Mouse (Mus musculus): ENCODE data around the gene Col8a2.

Col8a2 gene

DNA sequence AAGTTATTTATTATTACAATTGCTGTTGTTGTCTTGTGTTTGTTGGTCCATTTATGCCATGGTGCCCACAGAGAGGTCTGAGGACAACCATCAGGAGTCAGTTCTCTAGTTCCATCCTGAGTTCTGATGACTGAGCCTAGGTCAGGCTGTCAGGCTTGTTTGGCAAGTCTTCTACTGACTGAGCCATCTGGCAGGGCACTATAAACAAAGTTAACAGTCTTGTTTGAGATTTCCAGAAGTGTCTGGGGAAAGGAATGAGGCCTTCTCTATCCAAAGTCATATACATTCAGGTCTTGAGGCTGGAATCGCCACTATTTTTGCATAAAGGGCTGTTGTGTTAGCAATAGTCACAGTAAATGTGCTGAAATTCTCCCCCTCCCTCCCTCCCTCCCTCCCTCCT, 45.2 kb downstream of the Col8a2 start:
- no peak for DNase-seq (ENCODE audit: low spot score)

DNA sequence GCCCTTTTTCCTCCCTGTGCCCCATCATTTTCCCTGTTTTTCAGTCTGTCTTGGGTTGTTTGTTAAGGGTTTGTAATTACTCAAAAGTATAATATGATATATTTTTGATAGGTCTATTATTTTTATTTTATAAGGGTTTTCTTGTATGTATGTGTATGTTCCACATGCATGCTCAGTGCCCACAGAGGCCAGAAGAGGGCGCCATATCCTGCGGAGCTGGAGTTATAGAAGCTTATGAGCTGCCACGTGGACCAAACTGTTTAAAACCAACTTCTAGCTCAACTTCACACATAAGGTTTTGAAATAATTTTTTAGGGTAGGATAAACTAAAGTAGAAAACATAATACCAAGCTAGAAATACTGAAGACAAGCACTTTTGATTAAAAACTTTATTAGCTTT, 45.8 kb downstream of the Col8a2 start:
- DNase-seq (ENCODE audit: low spot score) = no peak

DNA sequence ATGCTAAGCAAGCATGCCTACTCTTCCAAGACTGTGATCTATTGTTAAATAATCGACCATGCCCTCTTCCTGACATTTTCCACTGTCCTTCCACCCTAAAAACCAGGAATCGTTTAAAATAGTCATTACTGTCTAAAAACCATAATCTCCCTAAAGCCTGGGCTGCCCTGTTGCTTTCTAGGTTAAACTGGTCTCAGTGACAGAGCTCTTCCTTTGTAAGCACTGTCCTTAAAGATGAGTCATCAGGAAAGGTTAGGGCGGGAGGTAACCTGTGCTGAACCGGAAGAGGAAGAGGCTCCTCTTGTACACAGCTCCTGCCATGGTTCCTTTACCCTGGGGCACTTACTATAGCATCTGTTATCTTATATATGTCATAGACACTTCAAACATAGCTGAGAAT, 52.9 kb downstream of the Col8a2 start:
- DNase-seq (ENCODE audit: low spot score) = no peak

DNA sequence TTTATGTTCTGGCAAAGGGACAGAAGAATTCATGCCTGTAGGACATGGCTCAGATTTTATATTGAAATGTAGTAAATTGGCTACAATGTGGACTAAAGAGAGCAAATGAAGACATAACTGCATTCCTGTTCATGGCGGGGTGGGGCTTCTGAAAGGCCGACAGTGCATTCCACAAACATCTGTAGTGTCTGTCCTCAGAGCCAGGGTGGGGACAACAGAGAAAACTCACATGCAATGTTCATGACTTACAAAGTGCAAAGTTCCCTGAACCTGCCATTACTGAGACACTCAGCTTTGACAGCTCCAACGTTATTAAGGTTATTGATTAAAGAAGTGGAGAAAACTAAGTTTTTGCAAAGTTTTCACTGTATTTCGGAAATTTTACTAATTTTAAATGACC, 56.9 kb downstream of the Col8a2 start:
- no peak for DNase-seq (ENCODE audit: low spot score)

DNA sequence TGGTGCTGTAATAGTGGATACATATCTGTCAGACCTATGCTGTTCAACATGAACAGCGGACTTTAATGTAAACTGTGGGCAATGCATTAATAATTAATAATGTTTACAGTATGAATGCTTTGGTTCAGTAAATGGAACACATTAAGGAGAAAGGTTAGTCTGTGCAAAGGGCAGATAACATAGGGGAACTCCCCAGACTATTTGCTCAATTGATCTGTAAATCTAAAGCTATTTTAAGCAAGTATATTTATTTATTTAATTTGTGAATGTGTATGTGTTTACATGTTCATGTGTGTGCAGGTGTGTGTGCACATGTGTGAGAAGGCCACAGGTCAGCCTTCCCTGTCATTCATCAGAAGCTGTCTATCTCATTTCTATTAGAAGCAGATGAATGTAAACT, 73.5 kb downstream of the Col8a2 start:
- DNase-seq (ENCODE audit: low spot score) = no peak

Measured in T-cell, adult 2 months (primary cell).